Mouse (Mus musculus): ENCODE measurements around the gene Pbx1. TPM values are rescaled to one million over a fixed set of nuclear protein-coding genes. Genes with fewer than 3 reads are reported as not detected.

The Pbx1 gene
- polyA plus RNA-seq, 1 experiment, result 11.0 TPM

- Histone ChIP-seq H3K27ac (ENCODE audit: insufficient read depth, low read depth, low read length) (no peak overlapping the region), H3K4me3 (ENCODE audit: low read depth, low read length) (no peak overlapping the region), H3K27me3 (ENCODE audit: control insufficient read depth, insufficient read depth, low read length) (no peaks in the 10 kb centered on the region), H3K36me3 (ENCODE audit: control insufficient read depth, insufficient read depth, low read length) (no peaks in the 10 kb centered on the region), H3K4me1 (ENCODE audit: control insufficient read depth, insufficient read depth, insufficient read length, low read length) (no peaks in the 10 kb centered on the region)
- WGBS, result 52% methylated on average over 2 of the region's 2 CpGs
- no peak for TF ChIP-seq CTCF (IDR thresholded peaks at IDR 0.05; ENCODE audit: extremely low read depth, insufficient read length, insufficient replicate concordance, low read depth, low read length)
- no peak for TF ChIP-seq POLR2A (IDR thresholded peaks at IDR 0.05; ENCODE audit: low read depth, low read length)
Observed at GRCm38 (mm10) chr1:168103821-168104220, 328.2 kb downstream of the Pbx1 start.

- no peaks in the 10 kb centered on the region for H3K4me1 ChIP-seq (ENCODE audit: control insufficient read depth, insufficient read depth, insufficient read length, low read length)
- H3K27ac ChIP-seq (ENCODE audit: insufficient read depth, low read depth, low read length), result no peak overlapping the region
- WGBS, result 68% methylated on average over 3 of the region's 3 CpGs
- no peak overlapping the region for H3K4me3 ChIP-seq (ENCODE audit: low read depth, low read length)
- H3K36me3 ChIP-seq (ENCODE audit: control insufficient read depth, insufficient read depth, low read length), result no peaks in the 10 kb centered on the region
- no peak for TF ChIP-seq POLR2A (IDR thresholded peaks at IDR 0.05; ENCODE audit: low read depth, low read length)
- TF ChIP-seq CTCF (IDR thresholded peaks at IDR 0.05; ENCODE audit: extremely low read depth, insufficient read length, insufficient replicate concordance, low read depth, low read length), result no peak
- no peaks in the 10 kb centered on the region for H3K27me3 ChIP-seq (ENCODE audit: control insufficient read depth, insufficient read depth, low read length)
Observed at GRCm38 (mm10) chr1:168101514-168101913, 330.6 kb downstream of the Pbx1 start.

GRCm38 (mm10) chr1:168098806-168099205, 333.3 kb downstream of the Pbx1 start:
- 92% methylated on average over 2 of the region's 2 CpGs for WGBS
- Histone ChIP-seq H3K36me3 (ENCODE audit: control insufficient read depth, insufficient read depth, low read length) (no peaks in the 10 kb centered on the region), H3K27me3 (ENCODE audit: control insufficient read depth, insufficient read depth, low read length) (no peaks in the 10 kb centered on the region), H3K4me3 (ENCODE audit: low read depth, low read length) (no peak overlapping the region), H3K27ac (ENCODE audit: insufficient read depth, low read depth, low read length) (no peak overlapping the region), H3K4me1 (ENCODE audit: control insufficient read depth, insufficient read depth, insufficient read length, low read length) (no peaks in the 10 kb centered on the region)
- TF ChIP-seq CTCF (IDR thresholded peaks at IDR 0.05; ENCODE audit: extremely low read depth, insufficient read length, insufficient replicate concordance, low read depth, low read length) (no peak), POLR2A (IDR thresholded peaks at IDR 0.05; ENCODE audit: low read depth, low read length) (no peak)

- Histone ChIP-seq H3K27me3 (ENCODE audit: control insufficient read depth, insufficient read depth, low read length) (no peaks in the 10 kb centered on the region), H3K4me3 (ENCODE audit: low read depth, low read length) (no peak overlapping the region), H3K36me3 (ENCODE audit: control insufficient read depth, insufficient read depth, low read length) (no peaks in the 10 kb centered on the region), H3K27ac (ENCODE audit: insufficient read depth, low read depth, low read length) (no peak overlapping the region), H3K4me1 (ENCODE audit: control insufficient read depth, insufficient read depth, insufficient read length, low read length) (no peaks in the 10 kb centered on the region)
- TF ChIP-seq CTCF (IDR thresholded peaks at IDR 0.05; ENCODE audit: extremely low read depth, insufficient read length, insufficient replicate concordance, low read depth, low read length) (no peak), POLR2A (IDR thresholded peaks at IDR 0.05; ENCODE audit: low read depth, low read length) (no peak)
- WGBS, result 44% methylated on average over 4 of the region's 4 CpGs
Observed at GRCm38 (mm10) chr1:168094671-168095070, 337.4 kb downstream of the Pbx1 start.

GRCm38 (mm10) chr1:168093044-168093443, 339.0 kb downstream of the Pbx1 start:
- no peak overlapping the region for H3K4me3 ChIP-seq (ENCODE audit: low read depth, low read length)
- WGBS, result 67% methylated on average over 2 of the region's 2 CpGs
- no peaks in the 10 kb centered on the region for H3K36me3 ChIP-seq (ENCODE audit: control insufficient read depth, insufficient read depth, low read length)

GRCm38 (mm10) chr1:168091627-168092026, 340.4 kb downstream of the Pbx1 start:
- WGBS, result 56% methylated on average over 4 of the region's 4 CpGs
- no peaks in the 10 kb centered on the region for H3K27me3 ChIP-seq (ENCODE audit: control insufficient read depth, insufficient read depth, low read length)
- H3K27ac ChIP-seq (ENCODE audit: insufficient read depth, low read depth, low read length), result no peak overlapping the region
- TF ChIP-seq POLR2A (IDR thresholded peaks at IDR 0.05; ENCODE audit: low read depth, low read length) (no peak), CTCF (IDR thresholded peaks at IDR 0.05; ENCODE audit: extremely low read depth, insufficient read length, insufficient replicate concordance, low read depth, low read length) (no peak)
- H3K4me3 ChIP-seq (ENCODE audit: low read depth, low read length), result no peak overlapping the region
- no peaks in the 10 kb centered on the region for H3K36me3 ChIP-seq (ENCODE audit: control insufficient read depth, insufficient read depth, low read length)
- no peaks in the 10 kb centered on the region for H3K4me1 ChIP-seq (ENCODE audit: control insufficient read depth, insufficient read depth, insufficient read length, low read length)

More at GRCm38 (mm10) chr1:168093044-168093443, 339.0 kb downstream of the Pbx1 start:
- TF ChIP-seq POLR2A (IDR thresholded peaks at IDR 0.05; ENCODE audit: low read depth, low read length) (no peak), CTCF (IDR thresholded peaks at IDR 0.05; ENCODE audit: extremely low read depth, insufficient read length, insufficient replicate concordance, low read depth, low read length) (no peak)
- H3K27me3 ChIP-seq (ENCODE audit: control insufficient read depth, insufficient read depth, low read length), result no peaks in the 10 kb centered on the region
- H3K27ac ChIP-seq (ENCODE audit: insufficient read depth, low read depth, low read length), result no peak overlapping the region
- no peaks in the 10 kb centered on the region for H3K4me1 ChIP-seq (ENCODE audit: control insufficient read depth, insufficient read depth, insufficient read length, low read length)

- Histone ChIP-seq H3K27me3 (ENCODE audit: control insufficient read depth, insufficient read depth, low read length) (no peaks in the 10 kb centered on the region), H3K27ac (ENCODE audit: insufficient read depth, low read depth, low read length) (no peak overlapping the region), H3K36me3 (ENCODE audit: control insufficient read depth, insufficient read depth, low read length) (no peaks in the 10 kb centered on the region), H3K4me3 (ENCODE audit: low read depth, low read length) (no peak overlapping the region), H3K4me1 (ENCODE audit: control insufficient read depth, insufficient read depth, insufficient read length, low read length) (no peaks in the 10 kb centered on the region)
- TF ChIP-seq CTCF (IDR thresholded peaks at IDR 0.05; ENCODE audit: extremely low read depth, insufficient read length, insufficient replicate concordance, low read depth, low read length) (no peak), POLR2A (IDR thresholded peaks at IDR 0.05; ENCODE audit: low read depth, low read length) (no peak)
- WGBS, result 83% methylated on average over 7 of the region's 7 CpGs
Observed at GRCm38 (mm10) chr1:168088680-168089079, 343.4 kb downstream of the Pbx1 start.

GRCm38 (mm10) chr1:168079394-168079767, 352.7 kb downstream of the Pbx1 start:
- Histone ChIP-seq H3K27me3 (ENCODE audit: control insufficient read depth, insufficient read depth, low read length) (no peaks in the 10 kb centered on the region), H3K36me3 (ENCODE audit: control insufficient read depth, insufficient read depth, low read length) (no peaks in the 10 kb centered on the region), H3K27ac (ENCODE audit: insufficient read depth, low read depth, low read length) (no peak overlapping the region), H3K4me1 (ENCODE audit: control insufficient read depth, insufficient read depth, insufficient read length, low read length) (no peaks in the 10 kb centered on the region), H3K4me3 (ENCODE audit: low read depth, low read length) (no peak overlapping the region)
- 81% methylated on average over 6 of the region's 6 CpGs for WGBS
- no peak for TF ChIP-seq POLR2A (IDR thresholded peaks at IDR 0.05; ENCODE audit: low read depth, low read length)
- no peak for TF ChIP-seq CTCF (IDR thresholded peaks at IDR 0.05; ENCODE audit: extremely low read depth, insufficient read length, insufficient replicate concordance, low read depth, low read length)

Measured in small intestine, adult 2 months (tissue).